Mouse (Mus musculus) intestine, postnatal 0 days (tissue): ENCODE measurements around the gene Ctnna3. TPM values are rescaled to one million over a fixed set of nuclear protein-coding genes. Genes with fewer than 3 reads are reported as not detected.

Source experiments
- ATAC-seq: fragments of 200-750 bp; cut with Nextera tagmentation; 2 replicates; pipeline ENCODE4 v1.8.0; 2017; ENCODE audit warnings: mild to moderate bottlenecking, moderate TSS enrichment, moderate library complexity
- H3K27ac ChIP-seq: fragments of 300-500 bp; sonication (generic); 2 replicates; pipeline ENCODE4 v1.5.1; 2014; ENCODE audit warnings: mild to moderate bottlenecking, low read depth, low read length, moderate library complexity
- H3K27me3 ChIP-seq: fragments of 300-500 bp; sonication (generic); replicated peaks from 2 replicates; pipeline ENCODE4 v1.6.1; 2014; ENCODE audit warnings: low read length, mixed read lengths; ENCODE audit not compliant: control insufficient read depth, insufficient read depth
- H3K36me3 ChIP-seq: fragments of 300-500 bp; sonication (generic); 2 replicates; pipeline ENCODE4 v1.6.1; 2014; ENCODE audit warnings: mild to moderate bottlenecking, moderate library complexity; ENCODE audit not compliant: control insufficient read depth, insufficient read depth
- H3K4me1 ChIP-seq: fragments of 300-500 bp; sonication (generic); replicated peaks from 2 replicates; pipeline ENCODE4 v1.6.1; 2014; ENCODE audit warnings: antibody characterized with exemption, low read length, mixed read lengths; ENCODE audit not compliant: control insufficient read depth, insufficient read depth
- H3K4me2 ChIP-seq: fragments of 300-500 bp; sonication (generic); replicated peaks from 2 replicates; pipeline ENCODE4 v1.6.1; 2014; ENCODE audit warnings: low read depth, mild to moderate bottlenecking, moderate library complexity
- H3K4me3 ChIP-seq: fragments of 300-500 bp; sonication (generic); 2 replicates; pipeline ENCODE4 v1.5.1; 2014; ENCODE audit warnings: low read depth, low read length
- H3K9ac ChIP-seq: fragments of 300-500 bp; sonication (generic); 2 replicates; pipeline ENCODE4 v1.6.1; 2014; ENCODE audit warnings: mild to moderate bottlenecking, low read depth, low read length
- H3K9me3 ChIP-seq: fragments of 300-500 bp; sonication (generic); 2 replicates; pipeline ENCODE4 v1.6.1; 2016; ENCODE audit warnings: mixed run types; ENCODE audit not compliant: control insufficient read depth
- CTCF ChIP-seq: sonication (generic); IDR thresholded peaks from 2 replicates; pipeline ENCODE4 v1.5.1; 2016; ENCODE audit warnings: low read depth, mild to moderate bottlenecking, control low read depth, antibody characterized with exemption, moderate library complexity
- WGBS: fragments of 180-500 bp; shearing (Covaris S2); extraction: QIAGEN DNeasy Blood & Tissue Kit; methylation state at CpG from one replicate; pipeline ENCODE4 v1.1.7; 2014; 5-methylcytosine and 5-hydroxymethylcytosine counted together
- polyA plus RNA-seq: library from polyadenylated mRNA; unstranded; fragments of >200 nt; fragmentation: Nextera tagmentation; extraction: Ambion mirVana; gene quantifications from 2 replicates; pipeline ENCODE4 v1.2.1, GENCODE M21; 2015

Ctnna3 gene
- polyA plus RNA-seq, 1 experiment from 2014 or later, result 0.33 TPM

DNA sequence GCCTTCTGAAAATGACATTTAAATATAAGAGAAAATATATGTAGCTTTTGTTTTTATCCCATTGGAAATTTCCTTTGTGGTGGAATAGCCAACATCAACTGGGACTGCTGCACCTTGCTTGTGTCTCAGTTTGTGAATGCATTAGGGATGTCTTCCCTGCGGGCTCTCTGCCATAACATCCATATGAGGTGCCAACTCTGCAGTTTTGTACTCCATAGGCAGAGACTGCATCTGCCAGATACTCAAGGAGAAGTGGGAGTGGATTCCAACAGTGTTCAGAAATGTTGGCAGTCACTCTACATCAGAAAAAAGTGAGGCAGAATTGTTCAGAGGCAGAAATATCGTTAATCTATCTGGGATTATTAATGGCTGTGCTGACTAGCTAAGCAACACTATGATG lies 1158.2 kb downstream of the Ctnna3 start:
- TF ChIP-seq CTCF, result no peak
- Histone ChIP-seq H3K36me3 (no peaks in the 10 kb centered on the region), H3K4me2 (no peak overlapping the region), H3K27me3 (no peaks in the 10 kb centered on the region), H3K4me1 (no peaks in the 10 kb centered on the region), H3K27ac (no peak overlapping the region), H3K4me3 (no peak overlapping the region), H3K9me3 (no peaks in the 10 kb centered on the region), H3K9ac (no peak overlapping the region)
- 77% methylated on average over 2 of the region's 2 CpGs for WGBS
- ATAC-seq, result no peak

DNA sequence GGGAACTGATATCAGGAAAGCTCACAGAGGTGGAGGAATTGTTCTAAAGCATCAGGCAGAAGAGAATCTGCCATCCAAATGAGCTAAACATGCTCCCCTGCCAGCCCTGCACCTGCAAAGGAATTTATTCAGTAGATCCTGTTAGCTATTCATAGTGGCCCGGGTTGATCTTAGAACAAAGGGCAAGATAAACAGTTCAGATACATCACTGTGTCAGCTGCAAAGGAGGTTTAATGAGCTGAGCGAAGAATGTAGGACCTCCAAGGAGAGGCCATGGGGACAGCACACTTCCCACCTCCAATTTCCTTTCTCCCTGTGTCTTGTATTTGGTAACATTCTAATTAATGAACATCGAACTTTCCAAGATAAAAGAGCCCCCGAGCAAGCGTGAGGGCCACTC lies 1206.9 kb downstream of the Ctnna3 start:
- no peak for ATAC-seq
- Histone ChIP-seq H3K27ac (no peak overlapping the region), H3K9ac (no peak overlapping the region), H3K4me3 (no peak overlapping the region), H3K4me2 (no peak overlapping the region), H3K36me3 (no peaks in the 10 kb centered on the region), H3K27me3 (no peaks in the 10 kb centered on the region), H3K9me3 (no peaks in the 10 kb centered on the region), H3K4me1 (no peaks in the 10 kb centered on the region)
- no peak for TF ChIP-seq CTCF
- 61% methylated on average over 5 of the region's 5 CpGs for WGBS

DNA sequence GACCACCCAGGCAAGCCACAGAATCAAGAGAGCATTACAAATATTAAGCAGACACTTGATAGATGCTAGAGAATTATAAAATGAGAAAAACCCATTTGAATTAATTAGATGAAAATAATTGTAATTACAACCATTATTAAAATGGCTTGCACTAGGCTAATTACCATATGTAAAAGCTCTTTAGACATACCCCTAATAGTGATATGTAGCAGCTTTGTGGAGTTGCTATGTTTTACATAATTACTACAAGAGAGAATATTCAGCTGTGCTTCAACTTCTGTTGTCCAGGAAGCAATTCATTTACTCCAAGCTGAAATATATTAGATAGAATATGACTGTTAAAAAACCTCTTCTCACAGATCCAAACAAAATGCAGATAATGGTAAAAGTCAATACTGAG lies 1209.2 kb downstream of the Ctnna3 start:
- Histone ChIP-seq H3K4me2 (no peak overlapping the region), H3K4me3 (no peak overlapping the region), H3K27ac (no peak overlapping the region), H3K36me3 (no peaks in the 10 kb centered on the region), H3K9me3 (no peaks in the 10 kb centered on the region), H3K9ac (no peak overlapping the region), H3K4me1 (no peaks in the 10 kb centered on the region), H3K27me3 (no peaks in the 10 kb centered on the region)
- ATAC-seq, result no peak
- no peak for TF ChIP-seq CTCF

DNA sequence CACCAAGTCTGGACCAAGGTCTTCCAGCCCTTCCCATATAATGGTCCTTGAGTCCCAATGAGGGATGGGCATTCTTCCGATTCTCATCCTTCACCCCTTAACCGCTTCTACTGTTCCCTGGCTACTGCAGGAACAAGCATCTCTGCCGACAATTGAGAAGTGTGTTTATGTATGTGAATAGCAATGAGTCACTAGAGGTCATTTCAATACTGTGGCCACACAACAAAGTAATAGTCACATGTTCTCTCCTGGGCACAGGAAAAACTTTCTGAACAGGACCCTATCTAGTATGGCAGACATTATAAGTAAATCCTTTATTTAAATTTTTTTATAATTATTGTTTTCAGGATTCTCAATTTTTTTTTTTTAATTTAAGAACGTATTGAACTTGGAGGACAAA lies 1211.2 kb downstream of the Ctnna3 start:
- Histone ChIP-seq H3K4me2 (no peak overlapping the region), H3K27me3 (no peaks in the 10 kb centered on the region), H3K4me3 (no peak overlapping the region), H3K9me3 (no peaks in the 10 kb centered on the region), H3K4me1 (no peaks in the 10 kb centered on the region), H3K36me3 (no peaks in the 10 kb centered on the region), H3K9ac (no peak overlapping the region), H3K27ac (no peak overlapping the region)
- 66% methylated on average over 4 of the region's 4 CpGs for WGBS
- no peak for TF ChIP-seq CTCF
- ATAC-seq, result no peak

DNA sequence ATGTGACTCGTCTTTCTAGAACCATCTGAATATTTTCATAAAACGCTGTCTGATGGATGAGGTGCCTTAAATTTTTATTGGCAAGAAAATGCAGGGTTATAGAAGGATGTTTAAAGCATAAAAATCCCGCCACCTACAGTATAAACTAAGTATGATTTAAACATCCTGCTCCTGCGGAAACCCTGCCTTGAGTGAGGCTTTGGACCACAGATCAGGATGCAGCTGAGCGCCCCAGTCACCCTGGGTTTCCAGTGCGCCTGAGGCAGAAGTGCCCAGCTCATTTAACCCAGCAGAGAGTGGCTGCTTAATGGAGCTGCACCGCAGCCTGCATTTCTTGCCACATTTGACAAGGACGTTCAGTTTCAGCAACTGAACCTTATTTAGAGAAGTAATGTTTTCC lies 1211.7 kb downstream of the Ctnna3 start:
- no peak overlapping the region for H3K4me2 ChIP-seq
- no peaks in the 10 kb centered on the region for H3K9me3 ChIP-seq
- no peaks in the 10 kb centered on the region for H3K27me3 ChIP-seq
- H3K27ac ChIP-seq, result no peak overlapping the region
- 51% methylated on average over 8 of the region's 8 CpGs for WGBS
- H3K4me1 ChIP-seq, result no peaks in the 10 kb centered on the region
- peak; percentile 14; the same call in 1 of the 2 replicates for TF ChIP-seq CTCF
- ATAC-seq, result no peak
- H3K9ac ChIP-seq, result no peak overlapping the region
- no peak overlapping the region for H3K4me3 ChIP-seq
- H3K36me3 ChIP-seq, result no peaks in the 10 kb centered on the region

DNA sequence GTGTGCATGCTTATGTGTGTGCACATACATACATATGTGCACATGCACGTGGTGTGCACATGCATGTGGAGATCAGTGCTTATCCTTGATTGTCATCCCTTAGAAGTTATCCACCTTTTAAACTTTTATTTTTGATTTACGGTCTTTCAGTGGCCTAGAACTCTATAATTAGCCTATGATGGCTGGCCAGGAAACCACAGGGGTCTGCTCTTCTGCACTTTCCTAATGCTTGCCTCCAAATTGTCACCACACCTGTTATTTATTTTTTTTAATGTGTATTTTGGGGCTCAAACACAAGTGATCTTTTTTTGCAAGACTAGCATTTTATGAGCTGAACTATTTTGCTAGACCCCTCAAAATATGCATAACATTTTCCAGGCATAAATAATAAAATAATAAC lies 1214.1 kb downstream of the Ctnna3 start:
- ATAC-seq, result no peak
- Histone ChIP-seq H3K9ac (no peak overlapping the region), H3K4me1 (no peaks in the 10 kb centered on the region), H3K36me3 (no peaks in the 10 kb centered on the region), H3K4me3 (no peak overlapping the region), H3K27me3 (no peaks in the 10 kb centered on the region), H3K27ac (no peak overlapping the region), H3K4me2 (no peak overlapping the region), H3K9me3 (no peaks in the 10 kb centered on the region)
- WGBS, result 78% methylated on average over 2 of the region's 2 CpGs
- no peak for TF ChIP-seq CTCF

DNA sequence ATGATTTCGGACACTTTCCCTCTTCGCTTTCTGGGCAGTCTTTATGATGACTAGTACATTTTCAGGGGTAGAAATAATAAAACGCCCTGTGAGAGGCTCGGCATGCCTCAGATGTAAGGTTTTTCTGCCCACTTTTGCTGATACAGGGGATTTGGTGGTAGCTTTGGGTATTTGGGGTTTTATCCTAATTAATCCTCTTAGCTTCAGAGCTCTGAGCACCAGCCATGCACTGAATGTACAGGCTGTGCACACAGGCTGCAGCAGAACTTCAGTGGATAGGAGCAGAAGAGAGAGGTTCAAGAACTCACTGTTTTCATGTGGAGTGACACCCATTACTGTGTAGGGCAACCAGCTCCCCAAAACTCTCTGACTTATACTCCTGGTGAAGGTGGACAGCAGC lies 1231.3 kb downstream of the Ctnna3 start:
- TF ChIP-seq CTCF, result no peak
- H3K9ac ChIP-seq, result no peak overlapping the region
- no peaks in the 10 kb centered on the region for H3K4me1 ChIP-seq
- H3K36me3 ChIP-seq, result no peaks in the 10 kb centered on the region
- no peaks in the 10 kb centered on the region for H3K27me3 ChIP-seq
- H3K4me3 ChIP-seq, result no peak overlapping the region
- ATAC-seq, result no peak
- no peaks in the 10 kb centered on the region for H3K9me3 ChIP-seq
- no peak overlapping the region for H3K4me2 ChIP-seq
- 81% methylated on average over 4 of the region's 4 CpGs for WGBS
- H3K27ac ChIP-seq, result no peak overlapping the region
